Mouse (Mus musculus): ENCODE results near the gene Cmtm3. TPM values are rescaled to one million over a fixed set of nuclear protein-coding genes. Genes with fewer than 3 reads are reported as not detected.

Gene Cmtm3
- 4.6 TPM for polyA plus RNA-seq (2014; fragmentation: Illumina TruSeq; extraction: RNeasy Lipid Tissue Mini Kit (QIAGEN cat#74804); ENCODE audit: low read depth, low replicate concordance)

DNA sequence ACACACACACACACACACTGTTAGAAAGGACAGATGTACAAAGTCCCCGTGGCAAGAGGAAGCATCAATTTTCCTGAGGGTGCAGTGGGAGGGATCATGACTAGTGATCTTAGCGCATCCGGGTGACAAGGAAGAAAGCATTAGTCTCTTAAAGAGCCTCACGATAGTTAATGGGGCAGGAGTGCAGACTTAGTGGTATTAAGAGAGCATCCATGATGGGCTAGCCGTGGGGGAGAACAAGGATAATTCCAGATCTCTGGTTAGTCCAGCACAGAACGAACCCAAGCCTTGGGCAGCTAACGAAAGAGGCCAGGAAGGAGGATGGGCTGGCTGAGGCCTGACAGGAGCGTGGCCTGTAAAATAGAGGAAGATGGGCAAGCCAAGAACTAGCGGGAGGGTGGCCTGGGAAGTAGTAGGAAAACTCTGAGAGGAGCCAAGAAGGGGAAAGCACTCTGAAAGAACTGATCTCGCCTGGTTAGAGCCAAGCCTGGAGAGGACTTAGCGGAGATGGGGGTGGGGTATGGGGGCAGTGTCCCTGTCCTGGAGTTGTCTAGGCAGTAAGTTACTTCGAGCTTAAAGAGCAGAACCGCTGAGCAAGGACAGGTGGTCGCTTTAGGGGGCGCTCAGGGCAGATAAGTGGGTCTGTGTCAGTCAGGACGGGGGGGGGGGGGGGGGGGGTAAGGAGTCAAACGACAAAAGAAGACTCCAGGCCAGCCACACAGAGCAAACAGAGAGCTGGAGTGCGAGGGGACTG lies at the start of gene Cmtm3:
Gene Cmtm3, plus strand, starts transcription at position 182 of the 754 bp plus-strand sequence.

GRCm38 (mm10) chr8:104293081-104293480 lies 46.1 kb upstream of the Cmtm3 start, which contains the start of gene Cmtm2a:
Gene Cmtm2a, minus strand, starts transcription at chr8:104293181.

GRCm38 (mm10) chr8:104309441-104310155 lies 29.6 kb upstream of the Cmtm3 start, which contains the start of the genes Gm45711 and Cmtm1:
Gene Gm45711, minus strand, starts transcription at chr8:104310081.
Gene Cmtm1, minus strand, starts transcription at chr8:104310145.

DNA sequence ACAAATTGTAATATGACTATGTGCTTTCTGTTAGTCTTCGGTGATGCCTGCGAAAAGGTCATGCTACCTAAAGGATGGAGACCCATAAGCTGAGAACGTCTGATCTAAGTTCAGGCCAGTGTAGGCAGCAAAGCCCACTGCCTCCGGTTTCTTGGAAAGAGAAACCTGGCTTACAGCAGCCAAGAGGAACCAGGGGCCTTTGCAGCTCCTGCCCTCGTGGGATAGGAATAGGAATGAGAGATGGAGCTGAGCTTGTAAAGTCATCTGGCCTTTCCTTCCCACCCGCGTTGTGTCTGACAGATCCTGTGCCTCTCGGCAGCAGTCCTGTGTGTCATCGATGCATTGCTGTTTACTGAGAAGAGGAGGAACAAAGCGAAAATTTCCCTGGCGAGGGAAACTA lies 17.9 kb upstream of the Cmtm3 start, which contains the start of gene Gm11020:
Gene Gm11020, plus strand, starts transcription at position 301 of the 400 bp plus-strand sequence.

GRCm38 (mm10) chr8:104321930-104322329 lies 17.3 kb upstream of the Cmtm3 start, which contains the start of gene Cmtm2b:
Gene Cmtm2b, plus strand, starts transcription at chr8:104322230.

GRCm38 (mm10) chr8:104395703-104396357 lies 56.6 kb downstream of the Cmtm3 start, which contains the start of gene Cmtm4:
Gene Cmtm4, minus strand, starts transcription at chr8:104395807.

Other genes with a start within 250 kb of the Cmtm3 start
- 1.2 TPM for gene Cdh5, start 237.8 kb upstream of the Cmtm3 start, polyA plus RNA-seq (2014; fragmentation: Illumina TruSeq; extraction: RNeasy Lipid Tissue Mini Kit (QIAGEN cat#74804); ENCODE audit: low read depth, low replicate concordance)
- 3.5 TPM for gene Bean1, start 169.0 kb upstream of the Cmtm3 start, polyA plus RNA-seq (2014; fragmentation: Illumina TruSeq; extraction: RNeasy Lipid Tissue Mini Kit (QIAGEN cat#74804); ENCODE audit: low read depth, low replicate concordance)
- 8.8 TPM for gene Tk2, start 90.9 kb upstream of the Cmtm3 start, polyA plus RNA-seq (2014; fragmentation: Illumina TruSeq; extraction: RNeasy Lipid Tissue Mini Kit (QIAGEN cat#74804); ENCODE audit: low read depth, low replicate concordance)
- 279 TPM for gene Cklf, start 88.5 kb upstream of the Cmtm3 start, polyA plus RNA-seq (2014; fragmentation: Illumina TruSeq; extraction: RNeasy Lipid Tissue Mini Kit (QIAGEN cat#74804); ENCODE audit: low read depth, low replicate concordance)
- gene Cmtm2a, start 46.2 kb upstream of the Cmtm3 start, polyA plus RNA-seq (2014; fragmentation: Illumina TruSeq; extraction: RNeasy Lipid Tissue Mini Kit (QIAGEN cat#74804); ENCODE audit: low read depth, low replicate concordance): 2,269 TPM
- 29.6 TPM for gene Gm45711, start 29.3 kb upstream of the Cmtm3 start, polyA plus RNA-seq (2014; fragmentation: Illumina TruSeq; extraction: RNeasy Lipid Tissue Mini Kit (QIAGEN cat#74804); ENCODE audit: low read depth, low replicate concordance)
- 0.92 TPM for gene Cmtm1, start 29.3 kb upstream of the Cmtm3 start, polyA plus RNA-seq (2014; fragmentation: Illumina TruSeq; extraction: RNeasy Lipid Tissue Mini Kit (QIAGEN cat#74804); ENCODE audit: low read depth, low replicate concordance)
- gene Gm11020, start 17.8 kb upstream of the Cmtm3 start, polyA plus RNA-seq (2014; fragmentation: Illumina TruSeq; extraction: RNeasy Lipid Tissue Mini Kit (QIAGEN cat#74804); ENCODE audit: low read depth, low replicate concordance): not detected
- 1,284 TPM for gene Cmtm2b, start 17.2 kb upstream of the Cmtm3 start, polyA plus RNA-seq (2014; fragmentation: Illumina TruSeq; extraction: RNeasy Lipid Tissue Mini Kit (QIAGEN cat#74804); ENCODE audit: low read depth, low replicate concordance)
- 2.7 TPM for gene Cmtm4, start 56.4 kb downstream of the Cmtm3 start, polyA plus RNA-seq (2014; fragmentation: Illumina TruSeq; extraction: RNeasy Lipid Tissue Mini Kit (QIAGEN cat#74804); ENCODE audit: low read depth, low replicate concordance)
- 146 TPM for gene Dync1li2, start 103.6 kb downstream of the Cmtm3 start, polyA plus RNA-seq (2014; fragmentation: Illumina TruSeq; extraction: RNeasy Lipid Tissue Mini Kit (QIAGEN cat#74804); ENCODE audit: low read depth, low replicate concordance)
- gene Terb1, start 170.5 kb downstream of the Cmtm3 start, polyA plus RNA-seq (2014; fragmentation: Illumina TruSeq; extraction: RNeasy Lipid Tissue Mini Kit (QIAGEN cat#74804); ENCODE audit: low read depth, low replicate concordance): 65.7 TPM
- 267 TPM for gene Nae1, start 195.2 kb downstream of the Cmtm3 start, polyA plus RNA-seq (2014; fragmentation: Illumina TruSeq; extraction: RNeasy Lipid Tissue Mini Kit (QIAGEN cat#74804); ENCODE audit: low read depth, low replicate concordance)
- gene Car7, start 195.3 kb downstream of the Cmtm3 start, polyA plus RNA-seq (2014; fragmentation: Illumina TruSeq; extraction: RNeasy Lipid Tissue Mini Kit (QIAGEN cat#74804); ENCODE audit: low read depth, low replicate concordance): 0.28 TPM

Data from testis, adult 10 weeks (tissue).